Mouse (Mus musculus) limb, embryonic 12.5 days (tissue): ENCODE measurements around the gene Kcnj2. TPM values are rescaled to one million over a fixed set of nuclear protein-coding genes. Genes with fewer than 3 reads are reported as not detected.

Experiments
- polyA plus RNA-seq: library from polyadenylated mRNA; unstranded; fragments of >200 nt; fragmentation: Nextera tagmentation; extraction: Ambion mirVana; gene quantifications from 2 replicates; pipeline ENCODE4 v1.2.1, GENCODE M21; 2016

Gene Kcnj2
- polyA plus RNA-seq, 1 experiment from 2014 or later: 5.0 TPM

Other genes starting within 250 kb of the Kcnj2 start
- not detected in 2 replicates for gene Kcnj16, start 98.1 kb upstream of the Kcnj2 start, polyA plus RNA-seq